Mouse (Mus musculus) ES-E14 (cell line): ENCODE results near the gene Sgip1. TPM values are rescaled to one million over a fixed set of nuclear protein-coding genes. Genes with fewer than 3 reads are reported as not detected.

ENCODE experiments used
- DNase-seq: peaks from one replicate; pipeline ENCODE4 v3.0.0-alpha.2; 2013; ENCODE audit warnings: low read depth, low spot score
- H3K27ac ChIP-seq: 2 replicates; pipeline ENCODE4 v1.5.1; 2012; ENCODE audit warnings: low read depth, mild to moderate bottlenecking, low read length, moderate library complexity, mixed read lengths; ENCODE audit not compliant: poor library complexity, insufficient read depth, severe bottlenecking
- H3K36me3 ChIP-seq: 2 replicates; pipeline ENCODE4 v1.6.1; 2012; ENCODE audit warnings: mild to moderate bottlenecking, low read length, moderate library complexity, mixed read lengths; ENCODE audit not compliant: control insufficient read depth, poor library complexity, insufficient read depth, severe bottlenecking
- H3K4me1 ChIP-seq, 2 experiments: fragments of 150-350 bp in 1 of 2; sonication (generic) in 1 of 2; 2 replicates each; pipeline ENCODE4 v1.6.1; 2012; ENCODE audit warnings: low read length in 2 of 2, mild to moderate bottlenecking in 1 of 2, mixed read lengths in 1 of 2; ENCODE audit not compliant: control insufficient read depth in 2 of 2, insufficient read depth in 2 of 2, poor library complexity in 1 of 2
- H3K4me3 ChIP-seq, 2 experiments: fragments of 150-350 bp in 1 of 2; sonication (generic) in 1 of 2; 2 replicates each; pipeline ENCODE4 v1.5.1; 2012; ENCODE audit warnings: low read length in 2 of 2, low read depth in 1 of 2, mild to moderate bottlenecking in 1 of 2, mixed read lengths in 1 of 2; ENCODE audit not compliant: insufficient read depth in 1 of 2, poor library complexity in 1 of 2, severe bottlenecking in 1 of 2
- H3K9ac ChIP-seq: 2 replicates; pipeline ENCODE4 v1.6.1; 2012; ENCODE audit warnings: low read depth, mild to moderate bottlenecking, low read length, mixed read lengths; ENCODE audit not compliant: poor library complexity, insufficient read depth, severe bottlenecking
- H3K9me3 ChIP-seq: fragments of 150-350 bp; sonication (generic); 2 replicates; pipeline ENCODE4 v1.6.1; 2012; ENCODE audit warnings: low read depth, mild to moderate bottlenecking, low read length; ENCODE audit not compliant: control insufficient read depth, insufficient read depth
- CHD2 ChIP-seq: IDR thresholded peaks from 2 replicates; pipeline ENCODE4 v1.6.1; 2014; ENCODE audit warnings: mild to moderate bottlenecking, low read depth, low read length, inconsistent platforms
- HCFC1 ChIP-seq: IDR thresholded peaks from 2 replicates; pipeline ENCODE4 v1.6.1; 2012; ENCODE audit warnings: low read length, inconsistent platforms, borderline replicate concordance; ENCODE audit not compliant: insufficient read depth
- MAFK ChIP-seq: IDR thresholded peaks from 2 replicates; pipeline ENCODE4 v1.6.1; 2014; ENCODE audit warnings: mild to moderate bottlenecking, low read depth, low read length, inconsistent platforms; ENCODE audit not compliant: insufficient read depth
- ZC3H11A ChIP-seq: IDR thresholded peaks from 2 replicates; pipeline ENCODE4 v1.6.1; 2012; ENCODE audit warnings: low read depth, mild to moderate bottlenecking, inconsistent platforms, low read length, borderline replicate concordance
- ZNF384 ChIP-seq: IDR thresholded peaks from 2 replicates; pipeline ENCODE4 v1.6.1; 2012; ENCODE audit warnings: low read depth, low read length, inconsistent platforms
- in situ Hi-C, 2 experiments: fragments of 600-800 bp; cut with MboI; formaldehyde crosslinking; loops; one replicate each; pipeline ENCODE4 v1.15.1; 2025; ENCODE audit warnings: low sequenced_read_pairs in 2 of 2, inconsistent platforms in 1 of 2; ENCODE audit not compliant: unreplicated experiment in 2 of 2
- total RNA-seq: library from RNA; depleted of rRNA; stranded (reverse); fragments of 300-350 nt; gene quantifications from 2 replicates; pipeline ENCODE4 v1.2.3, GENCODE M21; 2012

The Sgip1 gene
- total RNA-seq, 1 experiment: 0.62 TPM

DNA sequence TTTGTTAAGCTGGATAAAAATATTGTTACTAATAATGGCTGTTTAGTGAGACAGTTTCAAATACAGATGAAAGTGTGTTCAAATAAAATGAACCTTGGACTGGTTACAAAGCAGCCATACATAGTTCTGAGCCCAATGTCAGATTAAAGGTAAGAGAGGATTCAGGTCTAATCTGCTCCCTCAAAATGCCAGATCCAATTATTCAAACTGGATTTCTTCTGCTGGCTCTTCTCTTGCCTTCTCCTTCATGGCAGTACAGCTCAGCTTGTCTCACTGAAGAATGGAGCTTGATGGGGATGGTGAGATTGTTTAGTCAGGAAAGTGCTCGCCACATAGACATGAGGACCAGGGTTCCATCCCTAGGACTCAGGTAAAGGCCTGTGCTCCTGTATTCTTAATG, 32.7 kb downstream of the Sgip1 start:
- no peak for DNase-seq
- no peak for TF ChIP-seq CHD2
- TF ChIP-seq ZC3H11A: no peak
- no peak for TF ChIP-seq ZNF384
- TF ChIP-seq HCFC1: no peak
- no peak for TF ChIP-seq MAFK
- in situ Hi-C loops: no loop called here

DNA sequence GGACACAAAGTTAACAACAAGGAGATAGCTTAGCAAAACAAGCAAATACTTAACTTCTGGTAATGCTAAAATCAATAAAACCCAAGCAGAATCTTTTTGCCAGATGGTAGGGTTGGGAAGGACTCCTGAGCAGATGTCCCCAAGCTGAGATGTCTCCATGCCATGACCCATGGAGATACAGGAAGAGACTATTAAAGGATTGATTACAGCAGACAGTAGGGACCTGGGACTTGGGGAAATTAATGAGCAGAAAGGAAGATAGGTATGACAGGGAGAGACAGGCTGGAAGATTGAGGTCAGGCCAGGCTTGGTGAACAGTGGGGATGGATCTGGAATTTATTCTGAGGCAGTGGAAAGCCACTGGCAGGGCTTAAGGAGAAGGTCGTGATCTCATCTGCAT, 33.5 kb downstream of the Sgip1 start:
- in situ Hi-C loops: no loop called here
- no peak overlapping the region for H3K27ac ChIP-seq
- TF ChIP-seq CHD2: no peak
- TF ChIP-seq ZNF384: no peak
- TF ChIP-seq ZC3H11A: no peak
- TF ChIP-seq MAFK: no peak
- TF ChIP-seq HCFC1: no peak

More for the DNA sequence above, 32.7 kb downstream of the Sgip1 start:
- no peak overlapping the region for H3K4me3 ChIP-seq
- no peaks in the 10 kb centered on the region for H3K4me1 ChIP-seq
- H3K36me3 ChIP-seq: no peaks in the 10 kb centered on the region
- no peaks in the 10 kb centered on the region for H3K9me3 ChIP-seq
- H3K9ac ChIP-seq: no peak overlapping the region
- H3K27ac ChIP-seq: no peak overlapping the region

DNA sequence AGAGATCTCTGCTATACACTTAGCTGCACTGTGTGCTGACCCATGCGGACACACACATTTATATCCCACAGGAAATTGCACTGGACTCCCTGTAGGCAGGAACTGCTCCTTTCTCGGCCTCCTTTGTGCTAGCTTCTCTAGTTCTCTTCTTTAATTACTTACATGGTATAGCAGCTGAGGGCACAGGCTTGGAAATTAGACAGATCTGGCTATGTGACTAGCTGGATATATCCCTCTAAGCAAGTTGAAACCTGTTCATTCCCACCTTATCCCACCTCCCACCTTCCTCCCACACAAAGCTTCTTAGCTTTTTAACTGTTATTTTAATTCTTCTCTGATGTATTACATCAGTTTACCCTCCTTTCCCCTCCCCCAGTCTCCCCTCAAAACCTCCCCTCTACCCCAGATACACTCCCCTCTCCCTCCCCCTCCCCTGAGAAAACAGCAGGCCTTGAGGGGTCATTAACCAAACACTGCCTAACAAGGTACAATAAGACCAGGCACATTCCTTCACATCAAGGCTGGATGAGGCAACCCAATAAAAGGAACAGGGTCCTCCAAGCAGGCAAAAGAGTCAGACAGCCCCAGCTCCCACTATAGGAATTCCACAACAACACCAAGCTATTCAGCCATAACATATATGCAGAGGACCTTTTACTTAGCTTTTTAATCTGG, 34.6 kb downstream of the Sgip1 start:
- no peak overlapping the region for H3K9ac ChIP-seq
- H3K27ac ChIP-seq: no peak overlapping the region
- DNase-seq: no peak
- in situ Hi-C loops: no loop called here
- TF ChIP-seq ZC3H11A (no peak), ZNF384 (no peak)
- H3K4me3 ChIP-seq: no peak overlapping the region
- no peaks in the 10 kb centered on the region for H3K36me3 ChIP-seq
- no peaks in the 10 kb centered on the region for H3K4me1 ChIP-seq
- no peaks in the 10 kb centered on the region for H3K9me3 ChIP-seq

More for the DNA sequence above, 33.5 kb downstream of the Sgip1 start:
- H3K9ac ChIP-seq: no peak overlapping the region
- H3K4me1 ChIP-seq: no peaks in the 10 kb centered on the region
- H3K9me3 ChIP-seq: no peaks in the 10 kb centered on the region
- DNase-seq: no peak
- H3K36me3 ChIP-seq: no peaks in the 10 kb centered on the region
- no peak overlapping the region for H3K4me3 ChIP-seq

DNA sequence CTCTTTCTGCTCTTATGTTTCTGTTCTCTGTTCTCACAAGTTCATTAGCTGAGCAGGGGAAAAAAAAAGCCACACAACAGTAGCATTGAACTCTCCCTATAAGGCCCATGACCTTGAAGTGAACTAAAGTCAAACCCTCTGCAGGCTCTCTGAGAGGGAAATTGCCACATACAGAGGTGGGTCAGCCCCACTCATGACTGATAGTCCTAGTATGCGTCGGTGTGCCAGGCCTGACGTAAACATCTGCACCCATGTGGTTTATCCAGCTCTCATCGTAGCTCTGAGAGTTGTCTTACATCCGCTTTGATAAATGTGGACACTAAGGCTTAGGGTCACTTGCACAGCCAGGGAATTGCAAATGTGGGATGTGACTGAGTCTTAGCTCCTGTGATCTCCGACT, 38.8 kb downstream of the Sgip1 start:
- Histone ChIP-seq H3K36me3 (no peaks in the 10 kb centered on the region), H3K9ac (no peak overlapping the region), H3K9me3 (no peaks in the 10 kb centered on the region), H3K27ac (no peak overlapping the region), H3K4me1 (no peaks in the 10 kb centered on the region), H3K4me3 (no peak overlapping the region)
- no peak for DNase-seq
- in situ Hi-C loops: no loop called here
- TF ChIP-seq HCFC1 (no peak), MAFK (no peak), ZNF384 (no peak), ZC3H11A (no peak), CHD2 (no peak)

DNA sequence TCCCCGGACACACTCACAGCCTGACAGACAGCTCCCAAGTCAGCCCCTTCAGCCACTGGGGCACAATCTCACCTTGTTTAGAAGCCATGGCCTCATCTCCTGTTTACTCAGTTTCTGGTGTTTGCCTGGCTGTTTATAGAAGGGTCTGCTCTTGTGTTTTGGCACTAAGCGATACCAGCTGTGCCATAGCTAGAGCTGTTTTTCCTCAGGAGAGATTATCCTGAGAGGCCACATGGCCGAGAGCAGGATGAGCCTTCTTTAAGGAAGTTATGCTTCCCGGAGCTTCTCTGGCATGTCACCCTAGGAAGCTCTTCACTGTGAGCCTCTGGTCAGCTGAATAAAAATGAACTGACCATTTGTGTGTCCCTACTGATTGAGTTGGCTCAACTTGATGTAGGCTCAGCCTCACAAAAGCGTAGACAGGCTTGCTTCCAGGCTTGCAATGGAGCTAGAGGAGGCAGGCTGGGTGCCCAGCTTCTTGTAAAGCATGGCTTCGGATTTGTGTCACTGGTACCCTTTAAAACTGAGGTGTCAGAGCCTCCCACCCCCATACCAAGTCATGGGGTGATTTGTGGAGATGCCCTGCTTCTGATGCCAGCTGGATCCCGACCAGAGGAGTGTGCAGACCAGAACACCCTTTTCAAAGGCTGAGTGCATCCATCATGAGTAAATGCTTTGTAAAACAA, 42.1 kb downstream of the Sgip1 start:
- TF ChIP-seq ZNF384 (no peak), MAFK (no peak), HCFC1 (no peak)
- Histone ChIP-seq H3K27ac (no peak overlapping the region), H3K4me1 (no peaks in the 10 kb centered on the region), H3K9ac (no peak overlapping the region), H3K36me3 (no peaks in the 10 kb centered on the region), H3K4me3 (no peak overlapping the region), H3K9me3 (no peaks in the 10 kb centered on the region)
- DNase-seq: no peak
- in situ Hi-C loops: no loop called here
